Mouse (Mus musculus) brain, embryonic 14.5 days (tissue): ENCODE measurements around the gene Hnrnpd.

Source experiments
- CTCF ChIP-seq: fragments of 200-500 bp; IDR thresholded peaks from 2 replicates; pipeline ENCODE4 v1.5.1; 2012; ENCODE audit warnings: inconsistent platforms, mild to moderate bottlenecking, moderate library complexity, borderline replicate concordance; ENCODE audit not compliant: insufficient read depth, insufficient read length; ENCODE audit errors: extremely low read depth
- POLR2A ChIP-seq: fragments of 200-500 bp; IDR thresholded peaks from 2 replicates; pipeline ENCODE4 v1.6.1; 2012; ENCODE audit warnings: mild to moderate bottlenecking, inconsistent platforms, borderline replicate concordance; ENCODE audit not compliant: poor library complexity, insufficient read depth, insufficient read length, severe bottlenecking; ENCODE audit errors: extremely low read depth

GRCm38 (mm10) chr5:100000048-100000447, 21.3 kb upstream of the Hnrnpd start:
- TF ChIP-seq POLR2A (no peak), CTCF (no peak)
